Mouse (Mus musculus): ENCODE results near the gene Tnfrsf13c.

Tnfrsf13c gene

GRCm38 (mm10) chr15:82183596-82183995, 40.6 kb downstream of the Tnfrsf13c start:
- DNase-seq (ENCODE audit: low spot score in 2 of 2) = no peak

- DNase-seq (ENCODE audit: low spot score in 2 of 2) = no peak
These were observed 41.9 kb downstream of the Tnfrsf13c start for GRCm38 (mm10) chr15:82182311-82182710.

- no peak for DNase-seq (ENCODE audit: low spot score in 2 of 2)
These were observed 43.0 kb downstream of the Tnfrsf13c start for GRCm38 (mm10) chr15:82181131-82181530.

- DNase-seq (ENCODE audit: low spot score in 2 of 2) = no peak
These were observed 46.4 kb downstream of the Tnfrsf13c start for GRCm38 (mm10) chr15:82177743-82178290.

- DNase-seq (ENCODE audit: low spot score in 2 of 2) = no peak
These were observed 49.1 kb downstream of the Tnfrsf13c start for GRCm38 (mm10) chr15:82175091-82175490.

GRCm38 (mm10) chr15:82172648-82173047, 51.5 kb downstream of the Tnfrsf13c start:
- DNase-seq (ENCODE audit: low spot score in 2 of 2) = no peak

Data from frontal cortex, postnatal 14 days (tissue).